8 mouse cellular contexts compared by ENCODE assay signal in genomic region chr6:88855636-88856035, GRCm38 (mm10). TPM values are rescaled to one million over a fixed set of nuclear protein-coding genes. Genes with fewer than 3 reads are reported as not detected.
DNase-seq lines count a peak whose midpoint lies in the region; TF ChIP-seq lines count a peak whose summit lies in the region.

No protein-coding gene starts in this region.

- no peaks in the 10 kb centered on the region for H3K27me3 ChIP-seq in small intestine, adult 2 months (ENCODE audit: control insufficient read depth, insufficient read depth, low read length)

- intact Hi-C loops in gastrocnemius, postnatal 14 days (cut with DNase I; ENCODE audit: low total_unique reads) = no loop called here

- DNase-seq in gastrocnemius, adult 18-20 months (ENCODE audit: low spot score) = peak; percentile 84
- DNase-seq in gastrocnemius, postnatal 14 days = no peak
- DNase-seq in CD4-positive, CD25-positive, alpha-beta regulatory T cell, adult 2 months (ENCODE audit: low read depth, low spot score) = peak; percentile 82
- DNase-seq in cerebellum, adult 11-12 months = peak; percentile 62
- DNase-seq in gastrocnemius, postnatal 10 days = peak; percentile 74
- DNase-seq in kidney, postnatal 14 days = peak; percentile 81
- DNase-seq in lung, postnatal 36 days = peak; percentile 84

- no peaks in the 10 kb centered on the region for H3K4me1 ChIP-seq in small intestine, adult 2 months (ENCODE audit: control insufficient read depth, insufficient read depth, insufficient read length, low read length)

- no peak for TF ChIP-seq POLR2A in small intestine, adult 2 months (IDR thresholded peaks at IDR 0.05; ENCODE audit: low read depth, low read length)

- WGBS in small intestine, adult 2 months = 23% methylated on average over 5 of the region's 5 CpGs

- H3K36me3 ChIP-seq in small intestine, adult 2 months (ENCODE audit: control insufficient read depth, insufficient read depth, low read length) = no peaks in the 10 kb centered on the region

- no peak overlapping the region for H3K27ac ChIP-seq in small intestine, adult 2 months (ENCODE audit: insufficient read depth, low read depth, low read length)

- peak; percentile 47; the same call in 1 of the 2 replicates for TF ChIP-seq CTCF in small intestine, adult 2 months (IDR thresholded peaks at IDR 0.05; ENCODE audit: extremely low read depth, insufficient read length, insufficient replicate concordance, low read depth, low read length)

- no peak overlapping the region for H3K4me3 ChIP-seq in small intestine, adult 2 months (ENCODE audit: low read depth, low read length)

RNA-seq across cellular contexts. Expression of gene Abtb1, which starts 13.9 kb away (rescaled TPM):
- 10 to 100 TPM; 20.6 to 23.2 TPM for total RNA-seq in gastrocnemius, adult 18-20 months (2021)
- 10 to 100 TPM; 17.8 to 18.2 TPM for total RNA-seq in gastrocnemius, postnatal 14 days (2021)
- 10 to 100 TPM; 15.6 to 17.9 TPM for total RNA-seq in gastrocnemius, postnatal 10 days (2021)
- 25.8 and 68.7 TPM in 2 replicates for polyA plus RNA-seq in small intestine, adult 2 months (2012; rRNA removed)

RNA-seq across cellular contexts. Expression of gene Podxl2, which starts 19.2 kb away (rescaled TPM):
- 10 to 100 TPM; 63.1 to 63.5 TPM for total RNA-seq in gastrocnemius, adult 18-20 months (2021)
- total RNA-seq in gastrocnemius, postnatal 14 days (2021) = 10 to 100 TPM; 47.1 to 54.4 TPM
- 10 to 100 TPM; 69.0 to 70.3 TPM for total RNA-seq in gastrocnemius, postnatal 10 days (2021)
- 13.6 and 22.1 TPM in 2 replicates for polyA plus RNA-seq in small intestine, adult 2 months (2012; rRNA removed)

RNA-seq across cellular contexts. Expression of gene Mcm2, which starts 42.9 kb away (rescaled TPM):
- 1 to 10 TPM; 6.1 to 6.4 TPM for total RNA-seq in gastrocnemius, adult 18-20 months (2021)
- 1 to 10 TPM; 5.5 to 9.4 TPM for total RNA-seq in gastrocnemius, postnatal 14 days (2021)
- 10 to 100 TPM; 15.5 to 23.7 TPM for total RNA-seq in gastrocnemius, postnatal 10 days (2021)
- polyA plus RNA-seq in small intestine, adult 2 months (2012; rRNA removed) = 7.9 and 14.5 TPM in 2 replicates

RNA-seq across cellular contexts. Expression of gene Tpra1, which starts 46.4 kb away (rescaled TPM):
- total RNA-seq in gastrocnemius, adult 18-20 months (2021) = 10 to 100 TPM; 17.9 to 27.9 TPM
- 10 to 100 TPM; 21.5 to 24.1 TPM for total RNA-seq in gastrocnemius, postnatal 14 days (2021)
- 10 to 100 TPM; 21.4 to 34.4 TPM for total RNA-seq in gastrocnemius, postnatal 10 days (2021)
- 74.9 and 156 TPM in 2 replicates for polyA plus RNA-seq in small intestine, adult 2 months (2012; rRNA removed)
